Mouse (Mus musculus) layer of hippocampus, postnatal 25 days (tissue): ENCODE data around the gene Foxp1. TPM values are rescaled to one million over a fixed set of nuclear protein-coding genes. Genes with fewer than 3 reads are reported as not detected.

Experiments used
- DNase-seq, 2 experiments: peaks; one replicate each; pipeline ENCODE4 v3.0.0; 2022; ENCODE audit warnings: mixed read lengths in 2 of 2, low spot score in 1 of 2; ENCODE audit errors: extremely low spot score in 1 of 2
- total RNA-seq, 2 experiments: library from RNA; stranded (reverse); gene quantifications; 2 replicates each; pipeline ENCODE4 v1.2.3; 2021

Gene Foxp1
- 10 to 100 TPM; 85.7 to 92.0 TPM for total RNA-seq

- peak; percentile 65 to 67 for DNase-seq
These were observed at the start of gene Foxp1 for GRCm38 (mm10) chr6:99522359-99523108. Foxp1 (minus strand) TSS chr6:99522721.

- no peak for DNase-seq
These were observed 49.5 kb upstream of the Foxp1 start for GRCm38 (mm10) chr6:99572071-99572470.

- DNase-seq: no peak
These were observed 44.4 kb upstream of the Foxp1 start for GRCm38 (mm10) chr6:99566921-99567320.

GRCm38 (mm10) chr6:99564766-99565165 is 42.2 kb upstream of the Foxp1 start:
- no peak for DNase-seq

GRCm38 (mm10) chr6:99556950-99557349 is 34.4 kb upstream of the Foxp1 start:
- no peak for DNase-seq

GRCm38 (mm10) chr6:99552816-99553215 is 30.3 kb upstream of the Foxp1 start:
- DNase-seq: no peak

GRCm38 (mm10) chr6:99546416-99546815 is 23.9 kb upstream of the Foxp1 start:
- DNase-seq: no peak

GRCm38 (mm10) chr6:99545437-99545836 is 22.9 kb upstream of the Foxp1 start:
- no peak for DNase-seq

GRCm38 (mm10) chr6:99541105-99541504 is 18.6 kb upstream of the Foxp1 start:
- no peak for DNase-seq

- no peak for DNase-seq
These were observed 18.1 kb upstream of the Foxp1 start for GRCm38 (mm10) chr6:99540653-99541052.

GRCm38 (mm10) chr6:99540146-99540545 is 17.6 kb upstream of the Foxp1 start:
- DNase-seq: no peak

GRCm38 (mm10) chr6:99538194-99538941 is 15.8 kb upstream of the Foxp1 start:
- DNase-seq: no peak

- no peak for DNase-seq
These were observed 11.8 kb upstream of the Foxp1 start for GRCm38 (mm10) chr6:99534211-99534745.

- no peak for DNase-seq
These were observed 9.9 kb upstream of the Foxp1 start for GRCm38 (mm10) chr6:99532458-99532857.

- DNase-seq: no peak
These were observed 6.5 kb upstream of the Foxp1 start for GRCm38 (mm10) chr6:99528972-99529371.

- DNase-seq: no peak
These were observed 5.1 kb upstream of the Foxp1 start for GRCm38 (mm10) chr6:99527457-99528105.

GRCm38 (mm10) chr6:99525351-99525750 is 2.8 kb upstream of the Foxp1 start:
- DNase-seq: peak; percentile 18 to 27

- no peak for DNase-seq
These were observed 1.3 kb upstream of the Foxp1 start for GRCm38 (mm10) chr6:99523679-99524370.

GRCm38 (mm10) chr6:99523109-99523632 is 650 bp upstream of the Foxp1 start:
- peak; percentile 50 to 59 for DNase-seq
